Mouse (Mus musculus) liver, embryonic 16.5 days (tissue): ENCODE measurements around the gene Gclc. TPM values are rescaled to one million over a fixed set of nuclear protein-coding genes. Genes with fewer than 3 reads are reported as not detected.

Experiments
- ATAC-seq: fragments of 200-750 bp; cut with Nextera tagmentation; 2 replicates; pipeline ENCODE4 v1.8.0; 2017; ENCODE audit warnings: low read depth, mild to moderate bottlenecking, moderate number of reproducible peaks, moderate library complexity
- H3K27ac ChIP-seq: fragments of 300-500 bp; sonication (generic); 2 replicates; pipeline ENCODE4 v1.5.1; 2014; ENCODE audit warnings: mild to moderate bottlenecking, low read length
- H3K27me3 ChIP-seq: fragments of 300-500 bp; sonication (generic); 2 replicates; pipeline ENCODE4 v1.6.1; 2014; ENCODE audit warnings: low read depth, low read length, mixed read lengths; ENCODE audit not compliant: control insufficient read depth, insufficient read depth
- H3K36me3 ChIP-seq: fragments of 300-500 bp; sonication (generic); 2 replicates; pipeline ENCODE4 v1.6.1; 2014; ENCODE audit warnings: mild to moderate bottlenecking; ENCODE audit not compliant: control insufficient read depth, insufficient read depth
- H3K4me1 ChIP-seq: fragments of 300-500 bp; sonication (generic); 2 replicates; pipeline ENCODE4 v1.6.1; 2014; ENCODE audit warnings: low read depth, low read length, mixed read lengths; ENCODE audit not compliant: control insufficient read depth
- H3K4me2 ChIP-seq: fragments of 300-500 bp; sonication (generic); 2 replicates; pipeline ENCODE4 v1.6.1; 2014; ENCODE audit warnings: low read depth, low read length, mixed read lengths
- H3K4me3 ChIP-seq: fragments of 300-500 bp; sonication (generic); 2 replicates; pipeline ENCODE4 v1.5.1; 2014; ENCODE audit warnings: low read depth, mild to moderate bottlenecking, low read length
- H3K9ac ChIP-seq: fragments of 300-500 bp; sonication (generic); 2 replicates; pipeline ENCODE4 v1.6.1; 2014; ENCODE audit warnings: low read depth, low read length
- H3K9me3 ChIP-seq: fragments of 300-500 bp; sonication (generic); replicated peaks from 2 replicates; pipeline ENCODE4 v1.6.1; 2016; ENCODE audit warnings: low read length; ENCODE audit not compliant: control insufficient read depth
- WGBS: fragments of 180-500 bp; shearing (Covaris S2); extraction: QIAGEN DNeasy Blood & Tissue Kit; methylation state at CpG from one replicate; pipeline ENCODE4 v1.1.7; 2014; ENCODE audit not compliant: insufficient replicate concordance; 5-methylcytosine and 5-hydroxymethylcytosine counted together
- polyA plus RNA-seq: library from polyadenylated mRNA; unstranded; fragments of >200 nt; fragmentation: Nextera tagmentation; extraction: Ambion mirVana; gene quantifications from 2 replicates; pipeline ENCODE4 v1.2.1, GENCODE M21; 2015

Gene Gclc
- polyA plus RNA-seq, 1 experiment from 2014 or later = 24.6 TPM

GRCm38 (mm10) chr9:77819318-77819717, 65.0 kb downstream of the Gclc start:
- Histone ChIP-seq H3K27ac (no peak overlapping the region), H3K9ac (no peak overlapping the region), H3K4me3 (no peak overlapping the region), H3K9me3 (no peaks in the 10 kb centered on the region), H3K4me2 (no peak overlapping the region), H3K27me3 (no peaks in the 10 kb centered on the region), H3K4me1 (no peaks in the 10 kb centered on the region), H3K36me3 (no peaks in the 10 kb centered on the region)
- 51% methylated on average over 2 of the region's 2 CpGs for WGBS
- ATAC-seq = no peak

GRCm38 (mm10) chr9:77820836-77821235, 66.5 kb downstream of the Gclc start:
- WGBS = 31% methylated on average over 4 of the region's 4 CpGs
- no peaks in the 10 kb centered on the region for H3K9me3 ChIP-seq
- no peak overlapping the region for H3K4me2 ChIP-seq
- H3K4me1 ChIP-seq = no peaks in the 10 kb centered on the region
- no peak overlapping the region for H3K4me3 ChIP-seq
- H3K36me3 ChIP-seq = no peaks in the 10 kb centered on the region
- H3K9ac ChIP-seq = no peak overlapping the region
- no peak for ATAC-seq
- no peak overlapping the region for H3K27ac ChIP-seq
- no peaks in the 10 kb centered on the region for H3K27me3 ChIP-seq

DNA sequence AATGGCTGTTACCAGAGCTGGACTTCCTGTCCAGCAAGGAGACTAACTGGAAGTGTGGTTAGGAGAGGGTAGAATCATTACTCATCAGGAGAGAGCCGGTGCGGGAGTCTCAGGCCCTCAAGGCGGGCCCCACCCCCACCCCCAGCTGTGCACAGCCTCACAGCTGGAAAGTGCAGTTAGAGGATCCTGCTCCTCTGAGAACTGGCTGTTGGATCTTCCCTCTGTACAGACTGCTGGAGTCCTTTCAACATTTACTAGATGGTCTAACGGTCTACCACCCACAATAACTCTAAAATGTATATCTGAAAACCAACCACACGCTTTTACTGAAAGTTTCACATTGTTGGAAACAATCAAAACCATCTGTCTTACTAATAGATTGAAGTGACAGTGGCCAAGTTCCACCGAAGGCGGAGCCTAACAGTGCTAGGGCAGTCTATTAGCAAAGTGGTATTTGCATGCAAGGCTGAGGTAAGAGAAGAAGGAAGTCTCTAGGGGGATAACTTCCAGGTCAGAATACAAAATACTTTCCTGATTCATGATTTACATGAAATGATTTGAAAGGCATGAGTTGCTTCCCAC, 71.1 kb downstream of the Gclc start:
- Histone ChIP-seq H3K27ac (no peak overlapping the region), H3K4me3 (no peak overlapping the region), H3K27me3 (no peaks in the 10 kb centered on the region), H3K36me3 (no peaks in the 10 kb centered on the region), H3K4me1 (no peaks in the 10 kb centered on the region), H3K4me2 (no peak overlapping the region), H3K9ac (no peak overlapping the region), H3K9me3 (no peaks in the 10 kb centered on the region)
- WGBS = 23% methylated on average over 7 of the region's 7 CpGs
- ATAC-seq = no peak

DNA sequence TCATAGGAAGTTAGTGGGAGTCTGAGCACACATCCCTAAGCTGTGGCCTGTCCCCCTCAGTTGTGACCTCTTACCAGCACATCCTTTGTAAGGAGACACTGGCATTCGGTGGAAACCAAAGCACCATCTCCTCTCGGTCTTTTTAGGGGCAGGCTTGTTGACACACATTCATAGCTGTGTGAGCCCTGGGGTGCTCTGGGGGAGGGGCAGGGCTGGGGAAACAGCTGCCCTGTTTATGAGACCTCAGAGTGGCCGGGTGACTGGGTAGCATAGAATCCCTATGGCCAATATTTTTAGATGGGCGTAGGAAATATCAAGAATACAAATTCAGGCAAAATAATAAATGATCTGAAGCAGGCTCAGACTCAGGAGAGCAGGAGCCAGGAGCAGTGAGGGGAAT, 71.9 kb downstream of the Gclc start:
- 45% methylated on average over 4 of the region's 4 CpGs for WGBS
- Histone ChIP-seq H3K4me2 (no peak overlapping the region), H3K4me1 (no peaks in the 10 kb centered on the region), H3K36me3 (no peaks in the 10 kb centered on the region), H3K4me3 (no peak overlapping the region), H3K9ac (no peak overlapping the region), H3K27me3 (no peaks in the 10 kb centered on the region), H3K27ac (no peak overlapping the region), H3K9me3 (no peaks in the 10 kb centered on the region)
- ATAC-seq = no peak

- no peak overlapping the region for H3K4me2 ChIP-seq
- H3K4me3 ChIP-seq = no peak overlapping the region
- H3K9me3 ChIP-seq = no peaks in the 10 kb centered on the region
- 30% methylated on average over 7 of the region's 7 CpGs for WGBS
- ATAC-seq = peak; percentile 62
- H3K4me1 ChIP-seq = no peaks in the 10 kb centered on the region
- H3K27ac ChIP-seq = no peak overlapping the region
- no peaks in the 10 kb centered on the region for H3K27me3 ChIP-seq
- H3K36me3 ChIP-seq = no peaks in the 10 kb centered on the region
- no peak overlapping the region for H3K9ac ChIP-seq
These were observed 74.2 kb downstream of the Gclc start for GRCm38 (mm10) chr9:77828531-77828965.

DNA sequence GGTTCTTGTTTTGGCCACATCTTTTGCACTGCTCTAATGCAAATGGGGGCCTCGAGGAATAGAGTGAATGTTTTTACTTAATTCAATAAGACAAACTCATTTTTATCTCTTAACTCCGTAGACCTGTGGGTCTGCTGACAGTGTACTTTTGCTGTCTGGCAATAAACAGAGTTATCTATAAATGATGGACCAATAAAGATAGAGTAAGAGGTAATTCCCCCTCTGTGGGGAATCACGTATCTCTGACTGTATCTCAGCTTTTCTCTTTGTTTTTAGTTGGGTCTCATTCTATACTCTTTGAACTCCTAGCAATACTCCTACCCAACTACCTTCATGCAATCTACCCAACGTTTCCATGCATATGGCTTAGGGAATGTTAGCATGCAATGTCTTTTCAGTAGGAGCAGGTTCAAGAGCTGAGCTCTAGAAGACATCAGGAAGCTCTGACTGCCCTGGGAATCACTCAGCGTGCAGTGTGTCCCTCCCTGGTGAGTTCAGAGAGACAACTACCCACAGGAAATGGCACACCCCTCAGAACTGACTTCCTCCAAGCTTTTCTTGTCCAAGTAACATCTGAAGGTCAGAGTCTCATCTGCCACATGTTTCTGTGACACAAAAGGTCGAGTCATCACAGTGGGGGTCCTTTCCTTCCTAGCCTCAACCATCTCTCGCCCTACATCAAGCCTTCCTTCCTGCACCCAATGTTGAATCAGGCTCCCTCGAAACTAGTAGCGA, 80.1 kb downstream of the Gclc start:
- WGBS = 30% methylated on average over 9 of the region's 9 CpGs
- Histone ChIP-seq H3K4me2 (no peak overlapping the region), H3K36me3 (no peaks in the 10 kb centered on the region), H3K9me3 (no peaks in the 10 kb centered on the region), H3K27me3 (no peaks in the 10 kb centered on the region), H3K4me1 (no peaks in the 10 kb centered on the region), H3K9ac (no peak overlapping the region), H3K4me3 (no peak overlapping the region), H3K27ac (no peak overlapping the region)
- ATAC-seq = no peak

DNA sequence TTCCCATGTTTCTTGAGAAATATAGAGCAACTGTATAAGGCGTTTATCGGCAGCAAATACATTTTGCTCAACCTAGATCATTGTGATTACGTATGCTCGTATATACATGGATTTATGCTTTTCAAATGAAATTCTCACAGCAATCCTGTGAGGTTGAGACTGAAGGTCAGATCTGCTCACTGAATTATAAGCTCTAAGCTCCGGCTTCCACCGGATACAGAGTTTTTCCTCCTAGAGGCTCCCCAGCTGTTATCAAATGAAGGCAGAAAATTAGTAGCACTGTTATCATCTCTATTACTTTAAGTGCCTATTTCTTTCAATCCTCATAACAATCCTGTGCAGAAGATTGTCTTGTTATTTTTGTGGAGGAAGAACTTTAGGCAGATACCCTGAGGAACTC, 80.8 kb downstream of the Gclc start:
- Histone ChIP-seq H3K27ac (no peak overlapping the region), H3K4me3 (no peak overlapping the region), H3K9ac (no peak overlapping the region), H3K27me3 (no peaks in the 10 kb centered on the region), H3K4me2 (no peak overlapping the region), H3K4me1 (no peaks in the 10 kb centered on the region), H3K9me3 (no peaks in the 10 kb centered on the region), H3K36me3 (no peaks in the 10 kb centered on the region)
- WGBS = 63% methylated on average over 6 of the region's 6 CpGs
- ATAC-seq = no peak

GRCm38 (mm10) chr9:77835756-77836155, 81.4 kb downstream of the Gclc start:
- no peak overlapping the region for H3K27ac ChIP-seq
- no peaks in the 10 kb centered on the region for H3K9me3 ChIP-seq
- no peak overlapping the region for H3K4me2 ChIP-seq
- ATAC-seq = no peak
- H3K36me3 ChIP-seq = no peaks in the 10 kb centered on the region
- WGBS = 33% methylated on average over 1 of the region's 1 CpGs
- H3K9ac ChIP-seq = no peak overlapping the region
- no peaks in the 10 kb centered on the region for H3K4me1 ChIP-seq
- no peak overlapping the region for H3K4me3 ChIP-seq
- no peaks in the 10 kb centered on the region for H3K27me3 ChIP-seq

GRCm38 (mm10) chr9:77838586-77838985, 84.3 kb downstream of the Gclc start:
- ATAC-seq = no peak
- Histone ChIP-seq H3K36me3 (no peaks in the 10 kb centered on the region), H3K4me3 (no peak overlapping the region), H3K4me2 (no peak overlapping the region), H3K9me3 (no peaks in the 10 kb centered on the region), H3K27me3 (no peaks in the 10 kb centered on the region), H3K9ac (no peak overlapping the region), H3K27ac (no peak overlapping the region), H3K4me1 (no peaks in the 10 kb centered on the region)
- WGBS = 63% methylated on average over 5 of the region's 5 CpGs
